Mouse (Mus musculus) embryo, embryonic 11.5 days (tissue): ENCODE measurements around the gene Csnk2b.
"Not testable (repeated sequence)": the region's sequence is repeated elsewhere in the genome, so short reads cannot be mapped to it uniquely, and the experiment has no call there.

Experiments used
- DNase-seq: peaks from one replicate; pipeline ENCODE4 v3.0.0-alpha.2; 2012; ENCODE audit warnings: low read depth, low spot score

The Csnk2b gene

GRCm38 (mm10) chr17:35153077-35153476, 31.2 kb upstream of the Csnk2b start:
- no peak for DNase-seq

GRCm38 (mm10) chr17:35152121-35152520, 30.3 kb upstream of the Csnk2b start:
- DNase-seq: no peak

GRCm38 (mm10) chr17:35147922-35148639, 26.2 kb upstream of the Csnk2b start:
- DNase-seq: no peak

DNA sequence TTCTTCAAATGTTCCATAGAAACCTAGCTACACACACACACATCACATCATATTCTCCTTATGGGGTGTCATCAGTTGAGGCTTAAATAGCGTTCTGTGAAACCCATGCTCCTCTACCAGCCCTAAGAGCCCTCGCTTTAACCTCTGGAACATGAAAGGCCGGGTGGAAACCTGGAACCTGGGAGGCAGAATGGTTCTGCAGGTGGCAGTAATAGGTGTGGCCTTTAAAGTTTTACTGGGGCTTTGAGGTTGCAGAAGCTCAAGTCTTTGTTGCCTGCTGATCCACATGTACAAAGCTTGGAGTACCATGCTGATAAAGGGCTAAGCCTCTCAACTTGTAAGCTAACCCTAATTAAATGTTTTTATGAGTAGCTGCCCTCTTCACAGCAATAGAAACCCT, 25.5 kb upstream of the Csnk2b start:
- no peak for DNase-seq

DNA sequence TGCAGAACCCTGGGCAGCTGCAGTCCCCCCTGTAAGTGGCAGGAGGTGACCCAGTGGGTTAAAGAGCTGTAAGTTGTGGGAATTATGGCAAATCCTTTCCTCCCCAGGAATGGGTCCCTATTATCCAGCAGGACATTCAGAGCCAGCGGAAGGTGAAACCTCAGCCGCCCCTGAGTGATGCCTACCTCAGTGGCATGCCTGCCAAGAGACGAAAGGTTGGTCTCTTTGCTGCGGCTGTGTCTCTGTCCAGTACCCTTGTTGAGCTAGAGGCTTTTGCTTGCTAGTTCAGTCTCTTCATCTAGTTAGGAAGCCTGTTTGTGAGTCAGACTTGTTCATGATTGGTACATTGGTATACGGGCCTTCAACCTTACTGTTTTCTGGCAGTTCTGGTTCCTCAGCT, 24.3 kb upstream of the Csnk2b start:
- no peak for DNase-seq

DNA sequence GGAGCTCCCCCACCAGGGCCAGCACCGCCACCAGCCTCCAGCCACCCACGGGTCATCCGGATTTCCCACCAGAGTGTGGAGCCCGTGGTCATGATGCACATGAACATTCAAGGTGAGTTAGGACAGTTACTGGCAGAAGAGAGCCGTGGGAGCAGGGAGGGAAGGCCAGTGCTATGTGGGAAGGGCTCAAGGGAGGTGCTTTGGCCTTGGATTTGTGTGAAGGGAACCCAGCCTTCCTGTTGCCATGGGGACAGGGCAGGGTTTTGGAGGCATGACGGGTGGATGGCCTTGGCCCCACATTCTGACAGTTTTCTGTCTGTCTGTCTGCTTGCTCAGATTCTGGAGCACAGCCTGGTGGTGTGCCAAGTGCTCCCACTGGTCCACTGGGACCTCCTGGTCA, 20.1 kb upstream of the Csnk2b start:
- DNase-seq: no peak

DNA sequence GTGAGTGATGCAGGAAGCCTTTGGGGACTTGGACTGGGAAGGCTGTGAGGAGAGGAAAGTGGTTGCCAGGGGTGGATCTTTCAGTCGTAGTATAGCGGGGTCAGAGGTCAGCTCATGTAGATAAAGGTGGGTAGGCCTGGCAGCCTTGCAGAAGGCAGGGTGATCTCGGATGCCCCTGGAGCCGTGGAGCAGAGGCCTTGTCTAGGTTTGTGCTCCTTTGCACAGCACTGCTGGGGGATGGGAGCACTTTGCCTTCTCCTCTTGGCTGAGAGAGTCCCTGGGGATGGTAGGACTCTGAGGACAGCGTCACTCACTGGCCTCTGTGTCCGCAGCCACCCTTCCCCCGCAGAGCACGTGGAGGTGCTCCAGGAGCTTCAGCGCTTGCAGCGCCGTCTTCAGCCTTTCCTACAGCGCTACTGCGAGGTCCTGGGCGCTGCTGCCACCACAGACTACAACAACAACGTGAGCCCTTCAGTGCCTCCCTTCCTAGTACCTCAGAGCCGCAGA, 18.7 kb upstream of the Csnk2b start:
- DNase-seq: no peak

GRCm38 (mm10) chr17:35139269-35139668, 17.4 kb upstream of the Csnk2b start:
- no peak for DNase-seq

DNA sequence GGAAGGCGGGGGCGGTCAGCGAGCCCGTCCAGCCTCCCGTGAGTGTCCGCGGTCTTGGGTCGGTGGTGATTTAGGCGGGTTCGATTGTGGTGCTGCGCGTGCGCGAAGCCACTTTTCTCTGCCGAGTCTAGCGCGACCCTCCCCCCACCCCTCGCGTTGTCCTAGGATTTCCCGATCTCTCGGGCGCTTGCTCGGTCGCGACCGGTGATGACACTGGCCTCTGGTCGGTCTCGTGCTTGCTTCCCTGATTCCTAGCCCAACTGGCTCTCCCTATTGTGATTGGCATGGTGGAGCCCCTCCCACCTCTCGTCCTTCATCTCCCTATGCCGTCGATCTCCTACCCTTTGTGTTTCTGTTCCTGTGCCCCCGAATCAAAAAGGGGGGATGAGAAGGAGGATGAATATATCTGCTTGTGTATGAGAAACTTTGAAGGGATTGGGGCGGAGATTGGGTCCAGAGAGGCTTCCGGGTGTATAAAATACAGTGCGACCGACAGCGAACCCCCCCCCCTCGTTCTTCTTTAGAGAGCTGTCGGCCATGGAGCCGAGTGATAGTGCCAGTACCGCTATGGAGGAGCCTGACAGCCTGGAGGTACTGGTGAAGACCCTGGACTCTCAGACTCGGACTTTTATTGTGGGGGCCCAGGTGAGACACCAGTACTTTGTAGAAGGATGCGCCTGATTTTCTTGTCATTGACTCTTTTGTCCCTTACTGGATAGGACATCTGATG, 13.9 kb upstream of the Csnk2b start:
- no peak for DNase-seq

DNA sequence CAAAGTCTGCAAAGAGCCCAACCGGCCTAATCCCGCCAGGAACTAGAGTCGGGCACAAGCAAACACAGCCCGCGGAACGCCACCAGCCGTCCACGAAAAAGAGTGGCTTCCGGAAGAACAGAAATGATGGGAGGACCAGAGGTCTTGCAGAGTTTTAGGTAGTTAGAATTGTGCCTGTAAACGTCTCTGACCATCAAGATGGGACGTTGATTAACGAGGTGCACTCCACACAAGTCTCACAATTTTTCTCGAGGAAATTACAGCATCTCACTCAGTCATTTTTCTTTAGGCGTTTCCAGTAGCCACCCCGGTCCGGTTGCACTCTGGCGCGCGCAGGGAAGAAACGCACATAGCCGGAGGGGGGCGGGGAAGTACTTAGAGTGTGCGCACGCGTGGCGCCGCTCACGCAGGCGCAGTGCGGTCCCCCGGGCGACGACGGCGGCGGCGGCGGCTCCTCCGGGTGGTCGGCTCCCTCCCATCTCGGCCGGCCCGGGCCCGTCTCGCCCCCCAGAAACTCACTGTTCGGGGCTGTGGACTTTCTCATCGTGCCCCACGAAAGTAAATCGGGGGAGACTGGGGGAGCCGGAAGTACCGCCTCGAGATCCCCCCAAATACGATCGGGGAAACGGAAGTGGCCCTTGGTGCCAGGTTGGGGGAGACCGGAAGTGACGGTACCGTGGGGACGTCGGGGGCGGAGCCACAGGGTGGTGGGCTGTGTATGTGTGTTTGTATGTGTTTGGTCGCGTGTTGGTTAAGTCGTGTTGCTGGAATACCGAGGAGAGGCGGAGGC, 13.1 kb upstream of the Csnk2b start, which contains the start of gene Bag6:
Gene Bag6, plus strand, starts transcription at position 378 of the 790 bp plus-strand sequence.
- DNase-seq: peak; percentile 92

DNA sequence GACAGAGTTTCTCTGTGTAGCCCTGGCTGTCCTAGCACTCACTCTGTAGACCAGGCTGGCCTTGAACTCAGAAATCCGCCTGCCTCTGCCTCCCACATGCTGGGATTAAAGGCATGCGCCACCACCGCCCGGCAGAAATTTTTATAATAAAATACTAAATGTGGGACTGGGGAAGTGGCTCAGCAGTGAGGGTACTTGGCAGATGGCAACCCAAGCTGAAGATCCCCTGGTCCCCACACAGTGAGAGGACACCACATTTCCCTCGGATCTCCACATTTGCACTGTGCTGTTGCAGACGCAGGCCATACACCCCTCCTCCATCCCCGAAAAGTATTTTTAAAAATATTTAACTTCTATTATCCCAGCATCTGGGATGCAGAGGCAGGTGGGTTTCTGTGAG, 11.7 kb upstream of the Csnk2b start:
- no peak for DNase-seq

- DNase-seq: no peak
These were observed 10.3 kb upstream of the Csnk2b start for GRCm38 (mm10) chr17:35132174-35132560.

DNA sequence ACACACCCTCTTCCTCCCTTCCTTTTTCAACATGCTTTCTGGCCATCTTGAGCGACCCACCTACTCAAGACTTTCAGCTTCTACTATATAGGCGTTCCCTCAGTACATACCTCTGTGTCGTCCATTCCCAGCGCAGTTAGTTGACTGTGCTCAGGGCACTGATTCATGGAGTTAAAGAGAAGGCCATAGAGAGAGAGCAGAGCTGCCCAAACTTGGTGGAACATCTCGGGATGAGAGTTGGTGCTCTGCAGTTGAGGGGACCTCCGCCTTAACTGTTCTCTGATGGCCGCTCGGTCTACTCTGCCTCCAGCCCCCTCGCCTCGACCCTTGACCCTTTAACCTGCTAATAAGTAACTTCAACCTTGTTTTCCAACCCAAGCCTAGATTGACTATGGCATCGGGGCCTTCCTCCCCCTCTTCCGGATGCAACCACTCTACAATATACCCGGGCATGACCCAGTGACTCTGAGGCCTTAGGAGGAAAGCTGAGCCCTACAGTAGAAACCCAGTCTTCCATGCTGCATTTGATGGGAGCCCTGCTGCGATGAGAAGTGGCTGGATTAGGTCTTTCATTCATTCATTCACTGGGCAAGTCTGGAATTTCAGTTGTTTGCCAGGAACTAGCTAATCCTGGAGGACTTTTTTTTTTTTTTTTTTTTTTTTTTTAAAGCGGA, 9.8 kb upstream of the Csnk2b start, which contains the start of gene Apom:
Gene Apom, minus strand, starts transcription at position 551 of the 674 bp plus-strand sequence.
- DNase-seq: no peak

GRCm38 (mm10) chr17:35131038-35131437, 9.2 kb upstream of the Csnk2b start:
- no peak for DNase-seq

GRCm38 (mm10) chr17:35128996-35129395, 7.1 kb upstream of the Csnk2b start:
- no peak for DNase-seq

DNA sequence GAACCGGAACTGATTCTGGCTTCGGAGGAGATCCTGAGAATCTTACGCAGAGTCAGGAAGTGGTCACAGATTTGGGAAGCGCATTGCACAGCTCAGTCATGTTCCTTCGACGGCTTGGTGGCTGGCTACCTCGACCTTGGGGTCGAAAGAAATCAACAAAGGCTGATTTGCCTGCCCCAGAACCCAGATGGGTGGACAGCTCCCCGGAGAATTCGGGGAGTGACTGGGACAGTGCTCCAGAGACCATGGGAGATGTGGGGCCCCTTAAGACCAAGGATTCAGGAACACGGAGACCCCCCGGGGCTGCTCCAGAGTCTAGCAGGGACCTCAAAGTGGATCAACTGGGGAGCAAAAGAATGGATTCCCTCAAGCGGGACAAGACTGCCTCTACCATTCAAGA, 5.2 kb upstream of the Csnk2b start:
- no peak for DNase-seq

- peak; percentile 45 for DNase-seq
These were observed 4.4 kb upstream of the Csnk2b start, which contains the start of gene D17H6S53E for GRCm38 (mm10) chr17:35126206-35126611. Gene D17H6S53E, plus strand, starts transcription at chr17:35126373.

DNA sequence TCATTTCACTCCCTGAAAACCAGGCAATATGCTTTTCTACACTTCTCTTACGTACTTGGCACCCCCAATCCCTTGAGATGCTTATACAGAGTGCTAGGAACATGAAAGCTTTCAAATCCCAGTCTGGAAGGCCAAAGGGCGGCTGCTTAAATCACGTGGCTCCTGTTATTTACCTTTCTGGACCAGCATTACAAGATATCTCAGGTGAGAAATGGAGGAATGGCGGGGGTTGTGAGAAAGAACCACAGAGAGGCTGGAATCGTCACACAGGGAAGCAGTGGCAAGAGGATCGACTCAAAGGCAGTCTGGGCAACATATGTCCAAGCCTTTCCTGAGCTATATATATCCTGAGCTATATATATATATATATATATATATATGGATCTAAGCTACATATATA, 3.7 kb upstream of the Csnk2b start:
- no peak for DNase-seq

DNA sequence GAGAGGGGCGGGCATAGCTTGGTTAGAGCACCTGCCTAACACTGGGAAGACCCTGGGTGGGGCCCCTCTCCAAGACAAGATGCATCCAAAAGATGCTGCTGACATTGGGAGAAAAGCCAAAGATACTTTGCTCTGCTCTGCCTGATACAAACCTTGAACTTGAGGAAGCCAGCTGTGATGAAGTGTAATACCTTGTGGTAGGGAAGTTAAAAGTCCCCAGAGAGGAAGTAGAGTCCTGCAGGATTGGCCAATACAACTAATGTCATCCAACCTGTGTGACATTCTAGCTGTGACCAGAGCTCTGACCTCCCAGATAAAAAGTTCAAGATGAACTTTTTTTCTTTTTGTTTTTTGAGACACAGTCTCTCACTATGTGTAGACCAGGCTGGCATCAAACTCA, 3.2 kb upstream of the Csnk2b start:
- DNase-seq: no peak

GRCm38 (mm10) chr17:35124261-35124896, 2.5 kb upstream of the Csnk2b start:
- not testable (repeated sequence) for DNase-seq

DNA sequence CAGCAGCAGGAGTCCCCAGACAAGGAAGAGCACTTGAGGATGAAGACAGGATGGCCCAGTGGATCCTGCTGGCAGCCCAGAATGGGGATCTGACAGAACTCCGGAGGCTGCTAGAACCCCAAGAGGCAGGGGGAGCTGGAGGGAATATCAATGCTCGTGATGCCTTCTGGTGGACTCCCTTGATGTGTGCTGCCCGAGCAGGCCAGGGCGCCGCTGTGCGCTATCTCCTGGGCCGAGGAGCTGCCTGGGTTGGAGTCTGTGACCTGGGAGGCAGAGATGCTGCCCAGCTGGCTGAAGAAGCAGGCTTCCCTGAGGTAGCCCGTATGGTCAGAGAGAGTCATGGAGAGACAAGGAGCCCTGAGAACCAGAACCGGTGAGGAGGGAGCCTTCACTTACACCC, 1.4 kb upstream of the Csnk2b start:
- not testable (repeated sequence) for DNase-seq
